Mouse (Mus musculus) MEL (cell line): ENCODE data around the gene Slc7a6.

Experiments
- CTCF ChIP-seq, 3 experiments: IDR thresholded peaks in 2 of 3; conservative IDR thresholded peaks in 1 of 3; 2 replicates each; pipeline ENCODE4 v1.5.1; 2011 to 2012; ENCODE audit warnings: low read length in 3 of 3, low read depth in 2 of 3, mild to moderate bottlenecking in 2 of 3, improper control_type of control experiment in 1 of 3, inconsistent platforms in 1 of 3, mixed read lengths in 1 of 3, moderate library complexity in 1 of 3; ENCODE audit not compliant: control insufficient read depth in 1 of 3, insufficient read depth in 1 of 3, poor library complexity in 1 of 3, severe bottlenecking in 1 of 3
- EP300 ChIP-seq, 2 experiments: IDR thresholded peaks; 2 replicates each; pipeline ENCODE4 v1.6.1; 2011; ENCODE audit warnings: improper control_type of control experiment in 2 of 2, low read length in 2 of 2, low read depth in 1 of 2, mild to moderate bottlenecking in 1 of 2
- GABPA ChIP-seq: IDR thresholded peaks from 2 replicates; pipeline ENCODE4 v1.6.1; 2012; ENCODE audit warnings: low read depth, mild to moderate bottlenecking, inconsistent platforms, low read length, improper control_type of control experiment, moderate library complexity
- GATA1 ChIP-seq: IDR thresholded peaks from 2 replicates; pipeline ENCODE4 v1.6.1; 2011; ENCODE audit warnings: low read depth, low read length, improper control_type of control experiment
- KAT2A ChIP-seq: conservative IDR thresholded peaks from 2 replicates; pipeline ENCODE4 v1.6.1; 2012; ENCODE audit warnings: low read depth, low read length, improper control_type of control experiment, inconsistent platforms
- MEF2A ChIP-seq: IDR thresholded peaks from 2 replicates; pipeline ENCODE4 v1.6.1; 2014; ENCODE audit warnings: low read depth, mild to moderate bottlenecking, inconsistent platforms, low read length, improper control_type of control experiment; ENCODE audit not compliant: poor library complexity, insufficient replicate concordance, severe bottlenecking; ENCODE audit errors: extremely low read depth
- MYC ChIP-seq: IDR thresholded peaks from 2 replicates; pipeline ENCODE4 v1.6.1; 2011; ENCODE audit warnings: low read depth, mild to moderate bottlenecking, low read length, improper control_type of control experiment, moderate library complexity
- TAL1 ChIP-seq: IDR thresholded peaks from 2 replicates; pipeline ENCODE4 v1.6.1; 2012; ENCODE audit warnings: mild to moderate bottlenecking, inconsistent platforms, low read length, moderate library complexity, mixed read lengths

DNA sequence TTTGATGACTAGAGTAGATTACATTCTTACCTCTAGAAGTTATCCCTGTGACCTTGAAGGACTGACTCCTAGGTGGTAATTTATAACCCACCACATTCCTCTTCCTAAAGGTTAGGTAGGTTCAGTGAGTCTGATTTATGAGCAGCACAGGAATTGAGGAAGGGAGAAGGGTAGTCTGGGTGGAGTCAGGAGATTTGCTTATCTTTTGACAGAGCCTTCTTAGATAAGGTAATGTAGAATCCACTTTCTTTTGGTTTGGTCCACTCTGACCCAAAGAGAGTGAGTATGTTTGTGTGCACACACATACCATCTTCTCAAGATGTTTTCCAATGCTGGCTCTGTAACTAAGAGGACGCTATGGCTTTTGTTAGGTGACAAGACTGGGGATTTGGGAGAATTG, 8.9 kb downstream of the Slc7a6 start:
- TF ChIP-seq MEF2A: no peak
- TF ChIP-seq GABPA: no peak
- TF ChIP-seq GATA1: peak; percentile 69
- TF ChIP-seq CTCF (IDR thresholded peaks at IDR 0.05 in 2 of 3, conservative IDR thresholded peaks at IDR 0.05 in 1 of 3; ENCODE audit: control insufficient read depth in 1 of 3, insufficient read depth in 1 of 3, low read depth in 2 of 3, low read length in 3 of 3, poor library complexity in 1 of 3, severe bottlenecking in 1 of 3): no peak
- no peak for TF ChIP-seq KAT2A
- no peak for TF ChIP-seq MYC
- TF ChIP-seq EP300 (IDR thresholded peaks at IDR 0.05; ENCODE audit: low read depth in 1 of 2, low read length in 2 of 2): peak in 1 of 2 experiments; percentile 39; a peak in 1 of 4 replicates
- TF ChIP-seq TAL1: no peak
